16 mouse cellular contexts compared by ENCODE assay signal in genomic region chr2:172690196-172690595, GRCm38 (mm10).
"Had no signal": no experiment of that assay in that cellular context is flagged by ENCODE, and none has a peak within 500 bp of the region (broad histone marks: within the 10 kb centered on the region; RNA-seq: fewer than 3 reads in every experiment).

No protein-coding gene starts in this region.

- H3K9me3 ChIP-seq: neural tube, embryonic 13.5 days; neural tube, embryonic 15.5 days; stomach, embryonic 15.5 days had no signal

- H3K9ac ChIP-seq: neural tube, embryonic 13.5 days; neural tube, embryonic 15.5 days; stomach, embryonic 15.5 days had no signal

- H3K27me3 ChIP-seq: neural tube, embryonic 13.5 days; neural tube, embryonic 15.5 days; stomach, embryonic 15.5 days had no signal

- H3K27ac ChIP-seq: neural tube, embryonic 13.5 days; neural tube, embryonic 15.5 days; stomach, embryonic 15.5 days; stomach, postnatal 0 days had no signal

- H3K4me1 ChIP-seq: stomach, embryonic 15.5 days had no signal

- DNase-seq: retina, postnatal 1 day; right cerebral cortex, adult 18-20 months; right cerebral cortex, postnatal 14 days; right cerebral cortex, postnatal 25 days; right cerebral cortex, postnatal 4 days; spleen, adult 18-20 months; thymus, adult 18-20 months; thymus, adult 2 months; thymus, postnatal 14 days; thymus, postnatal 25 days; thymus, postnatal 36 days; thymus, postnatal 4 days had no signal

- H3K4me3 ChIP-seq: neural tube, embryonic 13.5 days; neural tube, embryonic 15.5 days; stomach, embryonic 15.5 days had no signal

- H3K4me2 ChIP-seq: neural tube, embryonic 13.5 days; neural tube, embryonic 15.5 days; stomach, embryonic 15.5 days had no signal

- H3K36me3 ChIP-seq: neural tube, embryonic 13.5 days; neural tube, embryonic 15.5 days; stomach, embryonic 15.5 days had no signal
